Mouse (Mus musculus) heart, adult 2 months (tissue): ENCODE results near the gene Trpm5.

Experiments used
- CTCF ChIP-seq: fragments of 200-600 bp; IDR thresholded peaks from 2 replicates; pipeline ENCODE4 v1.8.1; 2022; ENCODE audit warnings: antibody characterized with exemption, mild to moderate bottlenecking, moderate library complexity
- POLR2A ChIP-seq: fragments of 200-500 bp; IDR thresholded peaks from 2 replicates; pipeline ENCODE4 v1.6.1; 2011; ENCODE audit warnings: mild to moderate bottlenecking, low read depth, low read length, control low read depth; ENCODE audit not compliant: insufficient read depth

- TF ChIP-seq POLR2A, result no peak
- no peak for TF ChIP-seq CTCF
These were observed 74.4 kb downstream of the Trpm5 start for GRCm38 (mm10) chr7:143020040-143020439.
